Comparison of ENCODE assay signal across 9 mouse cellular contexts in genomic region chr2:30759088-30759374, GRCm38 (mm10). TPM values are rescaled to one million over a fixed set of nuclear protein-coding genes. Genes with fewer than 3 reads are reported as not detected.
DNase-seq lines count a peak whose midpoint lies in the region; ATAC-seq and TF ChIP-seq lines count a peak whose summit lies in the region.
"Had no signal": no experiment of that assay in that cellular context is flagged by ENCODE, and none has a peak within 500 bp of the region (broad histone marks: within the 10 kb centered on the region; RNA-seq: fewer than 3 reads in every experiment).

No protein-coding gene starts in this region.

- no peaks in the 10 kb centered on the region; the same call in 1 of the 2 replicates for H3K27me3 ChIP-seq in liver, embryonic 12.5 days (replicated peaks)
- no peaks in the 10 kb centered on the region for H3K27me3 ChIP-seq in intestine, embryonic 14.5 days (replicated peaks; ENCODE audit: control insufficient read depth, insufficient read depth, low read length)

- no peak overlapping the region for H3K4me2 ChIP-seq in liver, embryonic 12.5 days
- peak overlapping the region; percentile 35; the same call in 1 of the 2 replicates for H3K4me2 ChIP-seq in intestine, embryonic 14.5 days (ENCODE audit: low read length)

- H3K36me3 ChIP-seq in liver, embryonic 12.5 days = no peaks in the 10 kb centered on the region
- no peaks in the 10 kb centered on the region for H3K36me3 ChIP-seq in intestine, embryonic 14.5 days (ENCODE audit: control insufficient read depth, insufficient read depth, low read length)

- peak overlapping the region; percentile 67 for H3K27ac ChIP-seq in liver, embryonic 12.5 days
- H3K27ac ChIP-seq in embryonic fibroblast, embryonic 13.5 days (ENCODE audit: insufficient read depth, low read length) = peak overlapping the region; percentile 71
- peak overlapping the region; percentile 90 for H3K27ac ChIP-seq in intestine, embryonic 14.5 days (ENCODE audit: low read depth)
- peak overlapping the region; percentile 49; the same call in 1 of the 2 replicates for H3K27ac ChIP-seq in olfactory bulb, adult 2 months (ENCODE audit: insufficient read depth, low read depth, low read length)

- peaks cover 31% of the 10 kb centered on the region for H3K4me1 ChIP-seq in liver, embryonic 12.5 days
- H3K4me1 ChIP-seq in embryonic fibroblast, embryonic 13.5 days (ENCODE audit: control insufficient read depth, insufficient read depth, low read length) = peaks cover 3% of the 10 kb centered on the region; the same call in 1 of the 2 replicates
- H3K4me1 ChIP-seq in intestine, embryonic 14.5 days (replicated peaks; ENCODE audit: control insufficient read depth, insufficient read depth, low read length) = peaks cover 27% of the 10 kb centered on the region
- H3K4me1 ChIP-seq in olfactory bulb, adult 2 months (ENCODE audit: control insufficient read depth, insufficient read depth, low read length) = peaks cover 24% of the 10 kb centered on the region

- intact Hi-C loops in left cerebral cortex, postnatal 14 days (cut with DNase I) = no loop called here
- intact Hi-C loops in left cerebral cortex, postnatal 25 days (cut with DNase I) = no loop called here

- no peak for TF ChIP-seq POLR2A in embryonic fibroblast, embryonic 13.5 days (IDR thresholded peaks at IDR 0.05; ENCODE audit: low read depth, low read length)
- no peak for TF ChIP-seq POLR2A in olfactory bulb, adult 2 months (IDR thresholded peaks at IDR 0.05; ENCODE audit: insufficient read depth, low read depth, low read length)

- H3K9ac ChIP-seq in liver, embryonic 12.5 days = no peak overlapping the region
- no peak overlapping the region; the same call in 1 of the 2 replicates for H3K9ac ChIP-seq in intestine, embryonic 14.5 days (ENCODE audit: low read length)

- 53% methylated on average over 4 of the region's 4 CpGs for WGBS in liver, embryonic 12.5 days (ENCODE audit: insufficient replicate concordance)
- WGBS in intestine, embryonic 14.5 days = 36% methylated on average over 4 of the region's 4 CpGs
- WGBS in olfactory bulb, adult 2 months = 81% methylated on average over 4 of the region's 4 CpGs

- ATAC-seq in liver, embryonic 12.5 days = no peak
- ATAC-seq in intestine, embryonic 14.5 days (replicated peaks; ENCODE audit: low FRiP score, low TSS enrichment, low read depth) = no peak

- no peak for DNase-seq in liver
- no peak for DNase-seq in intestine, embryonic 14.5 days (ENCODE audit: low spot score)
- no peak for DNase-seq in left cerebral cortex, postnatal 14 days (ENCODE audit: low spot score in 2 of 2)
- DNase-seq in left cerebral cortex, postnatal 25 days (ENCODE audit: low spot score in 2 of 2) = no peak
- DNase-seq: cerebellum, postnatal 36 days; thymus, postnatal 14 days had no signal

- peaks cover 8% of the 10 kb centered on the region for H3K9me3 ChIP-seq in liver, embryonic 12.5 days (replicated peaks)
- peaks cover 12% of the 10 kb centered on the region for H3K9me3 ChIP-seq in intestine, embryonic 14.5 days (ENCODE audit: control insufficient read depth, low read length)

- no peak for TF ChIP-seq CTCF in embryonic fibroblast, embryonic 13.5 days (IDR thresholded peaks at IDR 0.05; ENCODE audit: borderline replicate concordance, insufficient read depth, low read length)
- TF ChIP-seq CTCF in olfactory bulb, adult 2 months (IDR thresholded peaks at IDR 0.05; ENCODE audit: insufficient read depth, low read depth, low read length) = no peak

- no peak overlapping the region for H3K4me3 ChIP-seq in liver, embryonic 12.5 days
- H3K4me3 ChIP-seq in embryonic fibroblast, embryonic 13.5 days (ENCODE audit: insufficient read depth, low read length) = no peak overlapping the region
- no peak overlapping the region for H3K4me3 ChIP-seq in intestine, embryonic 14.5 days (ENCODE audit: low read depth, low read length)
- H3K4me3 ChIP-seq in olfactory bulb, adult 2 months (ENCODE audit: insufficient read depth, low read depth, low read length) = no peak overlapping the region

RNA-seq across cellular contexts. Expression of gene 1700001O22Rik, which starts 44.4 kb away (rescaled TPM):
- 0.18 and 0.19 TPM in 2 replicates for polyA plus RNA-seq in liver, embryonic 12.5 days (2016; fragmentation: Nextera tagmentation; extraction: Ambion mirVana)
- not detected in 2 replicates for polyA plus RNA-seq in embryonic fibroblast, embryonic 13.5 days (2011; ENCODE audit: insufficient read length, low read depth, missing spikeins)
- 2.1 and 2.2 TPM in 2 replicates for polyA plus RNA-seq in intestine, embryonic 14.5 days (2014; fragmentation: Nextera tagmentation; extraction: Ambion mirVana)
- not detected in 2 replicates for polyA plus RNA-seq in olfactory bulb, adult 2 months (2012; ENCODE audit: insufficient read depth, insufficient read length, low replicate concordance, missing spikeins)
- total RNA-seq in left cerebral cortex, postnatal 14 days (2021) = 1 to 10 TPM; 2.4 to 3.6 TPM
- total RNA-seq in left cerebral cortex, postnatal 25 days (2021) = 1 to 10 TPM; 6.8 to 7.0 TPM

RNA-seq across cellular contexts. Expression of gene Ntmt1, which starts 48.6 kb away (rescaled TPM):
- polyA plus RNA-seq in liver, embryonic 12.5 days (2016; fragmentation: Nextera tagmentation; extraction: Ambion mirVana) = 45.4 and 48.6 TPM in 2 replicates
- polyA plus RNA-seq in embryonic fibroblast, embryonic 13.5 days (2011; ENCODE audit: insufficient read length, low read depth, missing spikeins) = 25.6 and 30.3 TPM in 2 replicates
- 105 and 110 TPM in 2 replicates for polyA plus RNA-seq in intestine, embryonic 14.5 days (2014; fragmentation: Nextera tagmentation; extraction: Ambion mirVana)
- polyA plus RNA-seq in olfactory bulb, adult 2 months (2012; ENCODE audit: insufficient read depth, insufficient read length, low replicate concordance, missing spikeins) = not detected in 2 replicates
- total RNA-seq in left cerebral cortex, postnatal 14 days (2021) = 10 to 100 TPM; 39.6 to 40.7 TPM
- 10 to 100 TPM; 35.0 to 37.2 TPM for total RNA-seq in left cerebral cortex, postnatal 25 days (2021)

Comparison
In these comparisons a context has a peak if more than half of its experiments do, and no peak if none do; other contexts are left out.
1. RNA of gene Ntmt1, which starts 48.6 kb away (polyA plus RNA-seq): 105 to 110 TPM in intestine, embryonic 14.5 days, 45.4 to 48.6 TPM in liver, embryonic 12.5 days and 25.6 to 30.3 TPM in embryonic fibroblast, embryonic 13.5 days; not detected in olfactory bulb, adult 2 months; every median in the first group is over 10 times any median in the second.
2. Peak in every context shown above with its lines, with median percentiles within 50 percentile points of each other: H3K27ac ChIP-seq.